Mouse (Mus musculus) spleen, embryonic (tissue): ENCODE results near the gene Mafk.

ENCODE experiments used
- CTCF ChIA-PET: fragments of 350-600 bp; sonication (Branson Sonifier 250); formaldehyde crosslinking; loops from one replicate; lab custom pipeline; 2022; lab: Charles Lee

Gene Mafk

DNA sequence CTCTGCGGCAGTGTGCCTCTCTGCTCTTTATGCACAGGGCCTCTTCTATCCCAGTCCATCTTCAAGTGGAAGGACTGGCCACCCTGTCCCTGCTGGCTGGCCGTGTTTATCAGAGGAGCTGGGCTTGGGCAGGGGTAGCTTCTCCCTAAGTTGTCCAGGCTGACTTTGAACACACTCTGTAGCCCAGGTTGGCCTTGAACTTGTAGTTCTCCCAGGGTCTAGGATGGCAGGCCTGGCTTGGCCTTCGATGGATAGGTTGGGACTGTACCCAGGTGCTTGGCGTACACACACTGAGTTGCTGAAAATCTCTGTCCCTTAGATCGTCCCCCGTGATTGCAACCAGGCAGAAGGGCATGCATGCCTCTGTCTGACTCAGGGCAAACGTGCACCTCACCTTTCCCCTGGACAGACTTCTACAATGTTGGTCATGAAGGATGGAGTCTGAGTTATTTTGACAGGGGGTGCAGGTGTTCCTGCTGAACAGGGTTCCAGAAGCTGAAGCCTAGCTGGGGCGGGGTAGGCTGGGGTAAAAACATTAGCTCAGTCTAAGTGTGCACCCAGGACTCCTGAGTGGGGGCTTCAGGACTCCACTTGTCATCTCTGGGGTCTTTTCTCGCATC lies 4.8 kb downstream of the Mafk start:
- CTCF ChIA-PET = interaction anchor here (0.5 kb wide), 1 partner anchor 246 kb away, joined by 3 read pairs; no protein-coding TSS in a partner anchor

DNA sequence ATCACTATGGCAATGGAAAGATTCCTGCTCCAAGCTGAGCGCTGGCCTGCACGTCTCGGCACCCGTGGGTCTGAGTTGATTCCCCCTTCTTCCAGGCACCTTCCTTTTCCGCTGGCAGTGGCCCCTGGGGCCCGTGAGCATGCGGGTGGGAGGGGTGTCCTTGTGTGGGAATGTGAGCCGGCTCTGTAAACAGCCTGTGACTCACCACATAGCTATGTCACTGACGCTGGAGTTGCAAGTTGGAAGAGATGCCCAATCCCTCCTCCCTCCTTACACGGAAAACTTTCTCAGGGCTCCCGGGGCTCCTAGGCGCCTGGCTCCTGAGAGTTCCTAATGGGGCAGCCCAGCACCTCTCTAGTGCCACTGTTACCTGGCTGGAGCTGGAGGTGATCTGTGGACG lies 5.6 kb downstream of the Mafk start:
- CTCF ChIA-PET = interaction anchor here (0.5 kb wide), 1 partner anchor 247 kb away, joined by 3 read pairs; no protein-coding TSS in a partner anchor

DNA sequence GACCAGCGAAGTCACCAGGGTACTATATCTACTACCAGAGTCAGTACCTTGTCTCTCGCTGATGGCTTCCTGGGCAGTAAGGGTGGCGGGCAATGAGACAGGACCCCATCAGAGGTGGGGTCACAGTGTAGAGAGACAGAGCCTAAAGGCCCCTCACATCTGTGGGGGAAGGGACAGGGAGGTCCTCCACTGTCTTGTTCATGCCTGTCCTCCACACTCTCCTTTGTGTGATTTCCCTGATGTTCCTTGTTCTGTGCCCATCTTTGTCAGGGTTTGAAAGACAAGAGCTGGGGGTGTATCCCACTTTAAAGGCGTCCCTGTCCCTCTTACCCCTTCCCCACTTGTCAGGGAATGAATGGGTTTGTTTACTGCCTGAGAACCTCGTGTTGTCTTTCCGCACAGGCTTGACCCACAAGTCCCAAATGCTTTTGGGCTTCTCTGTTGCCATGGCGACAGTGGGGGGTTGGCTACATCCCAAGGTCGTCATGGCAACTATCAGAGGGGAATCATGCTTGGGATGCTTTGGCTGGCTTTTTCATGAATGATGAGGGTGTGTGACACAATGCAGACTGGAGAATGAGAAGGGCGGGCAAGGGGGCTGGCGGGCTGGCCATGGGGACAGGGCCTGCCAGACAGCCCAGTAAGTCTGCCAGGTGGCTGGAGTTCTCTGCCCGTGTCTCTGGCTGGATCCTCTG lies 6.3 kb downstream of the Mafk start:
- CTCF ChIA-PET = no interaction called here

DNA sequence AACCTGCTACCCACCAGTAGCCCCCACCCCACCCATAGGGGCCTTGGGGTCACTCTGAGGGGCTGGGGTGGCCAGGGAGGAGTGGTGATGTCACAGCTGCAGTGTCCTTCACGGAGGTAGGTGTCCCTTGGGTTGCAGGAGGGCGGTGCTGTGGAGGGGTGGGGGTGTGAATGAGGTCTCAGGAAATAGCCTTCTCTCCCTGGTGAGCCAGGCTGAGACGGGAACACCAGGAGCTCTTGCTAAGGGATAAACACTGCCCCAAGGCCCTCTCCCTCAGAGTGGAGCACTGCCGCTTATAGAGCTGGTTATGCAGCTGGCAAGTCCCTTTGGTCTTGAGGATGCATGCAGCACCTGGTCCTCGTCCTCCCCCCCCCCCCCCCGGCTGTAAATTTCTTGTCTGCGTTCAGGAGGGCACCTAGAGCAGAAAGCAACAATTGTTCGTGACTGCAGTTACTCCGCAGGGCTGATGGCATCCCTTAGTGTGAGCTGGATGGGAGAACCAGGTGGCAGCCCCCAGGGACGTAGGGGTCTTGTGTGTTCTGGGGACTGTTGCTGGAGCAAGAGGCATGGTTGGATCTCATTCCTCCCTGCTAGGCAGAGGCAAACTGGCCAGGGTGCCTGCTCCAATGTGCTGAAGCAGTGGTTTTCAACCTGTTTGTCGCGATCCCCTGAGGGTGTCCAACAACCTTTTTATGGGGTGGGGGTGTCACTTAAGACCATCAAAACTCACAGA lies 7.0 kb downstream of the Mafk start:
- CTCF ChIA-PET = interaction anchor here (0.6 kb wide), 1 partner anchor 575 kb away, joined by 4 read pairs; no protein-coding TSS in a partner anchor

DNA sequence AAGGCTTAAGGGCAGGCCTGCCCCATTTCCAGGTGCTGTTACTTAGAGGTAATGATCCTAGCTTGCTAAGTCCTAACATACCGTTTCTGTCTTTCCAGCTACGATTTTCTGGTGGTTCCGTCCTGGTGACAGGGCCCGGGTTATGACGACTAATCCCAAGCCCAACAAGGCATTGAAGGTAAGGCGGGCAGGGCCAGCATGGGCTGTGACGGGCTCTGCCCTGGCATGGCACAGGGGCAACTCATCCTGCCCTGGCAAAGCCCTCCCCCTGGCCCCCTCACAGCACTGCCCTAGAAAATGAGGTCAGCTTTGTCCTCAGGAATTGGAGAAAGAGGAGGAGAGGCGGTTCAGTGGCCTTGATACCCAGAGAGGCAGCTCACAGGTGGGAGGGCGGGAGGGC lies 7.7 kb downstream of the Mafk start:
- CTCF ChIA-PET = interaction anchor here (0.6 kb wide), 2 partner anchors 99 to 574 kb away, joined by 4 to 5 read pairs; no protein-coding TSS in a partner anchor

DNA sequence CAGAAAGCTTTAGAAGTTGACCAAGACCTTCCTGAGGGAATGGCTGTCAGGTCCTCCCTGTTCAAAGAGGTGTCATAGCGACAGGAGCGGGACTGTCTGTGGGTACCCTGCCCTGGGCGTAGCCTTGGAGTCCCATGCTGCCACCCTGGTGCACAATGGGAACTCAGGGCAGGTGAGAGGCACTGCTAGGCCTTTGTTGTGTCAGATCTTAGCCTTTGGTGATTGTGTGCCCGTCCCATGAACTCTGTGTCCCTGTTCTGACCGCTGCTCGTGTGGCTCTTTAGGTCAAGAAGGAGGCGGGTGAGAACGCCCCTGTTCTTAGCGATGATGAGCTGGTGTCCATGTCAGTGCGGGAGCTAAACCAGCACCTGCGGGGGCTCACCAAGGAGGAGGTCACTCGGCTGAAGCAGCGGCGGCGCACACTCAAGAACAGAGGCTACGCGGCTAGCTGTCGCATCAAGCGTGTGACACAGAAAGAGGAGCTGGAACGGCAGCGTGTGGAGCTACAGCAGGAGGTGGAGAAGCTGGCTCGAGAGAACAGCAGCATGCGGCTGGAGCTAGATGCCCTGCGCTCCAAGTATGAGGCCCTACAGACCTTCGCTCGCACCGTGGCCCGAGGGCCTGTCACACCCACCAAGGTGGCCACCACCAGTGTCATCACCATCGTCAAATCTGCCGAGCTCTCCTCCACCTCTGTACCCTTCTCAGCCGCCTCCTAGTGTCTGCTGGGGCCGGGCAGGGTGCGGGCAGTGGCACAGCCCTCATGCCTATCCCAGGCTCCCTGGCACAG lies 8.7 kb downstream of the Mafk start:
- CTCF ChIA-PET = no interaction called here

DNA sequence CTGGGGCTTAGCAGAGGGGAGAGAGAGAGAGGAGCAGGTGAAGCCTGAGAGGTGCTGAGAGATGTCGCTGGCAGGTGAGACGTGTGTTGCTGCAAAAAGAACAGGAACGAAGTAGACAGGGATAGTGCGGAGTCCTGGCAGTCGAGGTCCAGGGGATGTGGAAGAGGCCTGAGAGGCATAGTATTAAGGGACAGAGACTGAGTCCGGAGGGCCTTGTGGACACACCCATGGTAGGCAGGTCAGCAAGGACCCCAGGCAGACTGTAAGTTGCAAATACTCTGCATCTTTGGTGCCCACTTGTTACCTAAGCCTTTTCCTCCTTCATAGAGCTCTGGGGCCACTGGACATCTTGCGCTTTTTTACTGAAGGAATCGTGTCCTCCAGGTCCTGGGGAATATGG lies 9.9 kb downstream of the Mafk start:
- CTCF ChIA-PET = no interaction called here

DNA sequence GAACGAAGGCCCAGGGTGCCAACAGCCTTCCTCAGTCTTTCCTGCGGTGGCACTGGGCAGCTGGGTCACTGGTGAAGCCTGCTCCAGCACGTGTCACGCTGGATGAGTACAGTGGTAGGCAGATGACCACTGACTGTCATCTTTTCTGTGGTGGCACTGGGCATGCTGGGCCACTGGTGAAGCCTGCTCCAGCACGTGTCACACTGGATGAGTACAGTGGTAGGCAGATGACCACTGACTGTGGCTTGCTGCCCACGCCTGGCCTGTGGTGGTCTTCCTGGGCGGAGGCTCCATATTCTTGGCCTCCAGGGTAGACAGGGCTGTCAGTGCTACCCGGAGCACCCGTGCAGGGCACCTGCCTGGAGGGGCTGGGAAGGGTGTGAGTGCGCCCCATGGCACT lies 10.6 kb downstream of the Mafk start:
- CTCF ChIA-PET = no interaction called here

DNA sequence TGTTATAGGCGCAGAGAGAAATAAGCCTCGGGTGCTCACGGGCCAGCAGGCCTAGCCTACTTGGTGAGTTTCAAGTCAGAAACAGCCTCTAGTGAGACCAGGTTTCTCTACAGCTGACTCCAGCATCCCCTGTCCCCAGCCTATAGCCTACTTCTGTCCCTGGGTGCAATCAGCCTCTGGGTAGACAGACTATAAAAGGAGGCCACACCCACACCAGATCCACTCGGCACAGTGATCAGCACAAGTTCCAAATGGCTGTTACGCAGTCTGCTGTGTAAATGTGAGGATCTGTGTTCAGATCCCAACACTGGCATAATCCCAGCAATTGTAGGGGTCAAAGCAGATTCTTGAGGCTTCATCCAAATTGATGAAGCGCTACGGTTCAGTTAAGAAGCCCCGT lies 11.9 kb downstream of the Mafk start:
- CTCF ChIA-PET = no interaction called here

DNA sequence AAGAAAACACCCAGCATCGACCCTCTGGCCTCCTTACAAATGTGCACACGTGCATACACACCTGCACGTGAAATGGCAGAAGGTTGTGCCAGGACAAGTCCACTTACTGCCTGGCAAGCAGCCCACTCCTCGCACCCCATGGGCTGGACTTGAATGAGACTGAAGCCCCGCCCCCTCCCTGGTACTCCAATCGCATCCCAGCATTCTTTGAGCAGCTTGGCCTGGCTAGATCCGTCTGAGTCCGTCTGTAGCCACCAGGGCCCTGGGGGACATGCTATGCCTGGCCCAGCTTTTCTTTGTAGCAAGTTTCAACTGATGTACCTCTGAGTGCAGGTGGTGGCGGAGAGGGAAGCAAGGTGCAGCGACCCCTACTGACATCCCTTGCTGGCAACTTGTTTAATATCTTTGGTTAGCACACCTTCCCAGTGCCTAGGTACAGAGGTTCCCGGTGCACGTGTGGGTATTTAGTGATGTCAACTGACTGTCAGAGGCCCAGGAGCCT lies 12.3 kb downstream of the Mafk start:
- CTCF ChIA-PET = no interaction called here

DNA sequence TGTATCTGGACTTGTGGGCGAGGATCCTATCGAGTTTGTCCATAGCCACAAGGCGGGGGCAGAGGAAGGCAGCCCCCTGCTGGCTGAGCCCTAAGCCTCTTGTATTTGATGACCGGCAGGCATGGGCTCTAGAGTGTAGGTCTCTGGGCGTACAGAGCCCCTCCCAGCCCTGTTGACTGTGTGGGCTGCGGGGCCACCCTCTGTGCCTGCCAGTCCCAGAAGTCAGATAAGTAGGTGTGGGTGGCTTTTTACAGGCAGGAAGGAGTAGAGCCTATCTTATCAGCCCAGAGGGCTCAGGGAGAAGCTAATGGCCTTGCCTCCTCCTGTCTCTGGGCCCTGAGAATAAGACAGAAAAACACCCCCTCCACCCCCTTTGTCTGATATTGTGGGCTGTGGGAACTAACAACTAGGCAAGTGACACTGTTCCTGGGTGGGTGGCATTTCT lies 12.8 kb downstream of the Mafk start:
- CTCF ChIA-PET = no interaction called here

DNA sequence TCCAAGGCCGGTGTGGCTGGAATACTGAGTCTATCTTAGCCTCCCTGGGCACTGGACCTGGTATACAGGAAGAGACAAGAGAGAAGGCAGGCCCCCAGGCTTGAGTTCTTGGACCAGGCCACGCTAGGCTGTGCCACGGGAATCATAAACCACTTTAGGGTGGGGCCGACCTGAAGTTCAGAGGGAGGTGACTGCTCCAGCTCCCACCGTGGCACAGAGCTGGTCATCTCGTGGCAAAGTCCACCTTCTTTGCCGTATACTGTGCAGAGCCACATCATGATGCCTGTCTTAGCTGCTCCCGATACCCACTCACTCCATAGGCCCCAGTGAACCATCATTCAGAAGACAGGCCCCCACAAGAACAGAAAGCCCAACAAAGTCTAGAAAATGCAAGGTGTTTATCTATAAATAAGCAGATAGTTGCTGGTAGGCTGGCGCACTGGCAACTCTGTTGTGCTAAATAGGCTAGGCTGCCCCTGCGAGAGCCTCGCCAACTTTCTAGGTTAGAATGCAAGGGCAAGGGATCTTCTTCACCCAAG lies 13.3 kb downstream of the Mafk start:
- CTCF ChIA-PET = no interaction called here

DNA sequence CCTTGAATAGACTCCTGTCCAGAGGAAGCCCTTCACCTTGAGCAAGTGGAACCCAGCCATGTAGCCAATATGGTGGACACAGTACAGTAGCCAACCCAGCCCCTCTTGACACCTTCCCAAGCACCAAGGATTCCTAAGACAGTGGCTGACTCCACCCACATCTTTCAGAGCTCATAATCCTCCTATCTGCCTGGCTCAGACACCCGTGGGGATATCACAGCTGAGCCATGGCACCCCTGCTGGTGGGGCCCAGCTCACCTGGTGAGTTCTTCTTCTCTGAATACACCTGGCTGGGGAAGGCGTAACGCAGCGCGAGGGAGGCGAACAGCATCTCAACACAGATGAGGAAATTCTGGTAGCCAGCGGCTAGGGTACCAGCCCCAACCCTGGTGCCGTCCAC lies 14.6 kb downstream of the Mafk start:
- CTCF ChIA-PET = no interaction called here

DNA sequence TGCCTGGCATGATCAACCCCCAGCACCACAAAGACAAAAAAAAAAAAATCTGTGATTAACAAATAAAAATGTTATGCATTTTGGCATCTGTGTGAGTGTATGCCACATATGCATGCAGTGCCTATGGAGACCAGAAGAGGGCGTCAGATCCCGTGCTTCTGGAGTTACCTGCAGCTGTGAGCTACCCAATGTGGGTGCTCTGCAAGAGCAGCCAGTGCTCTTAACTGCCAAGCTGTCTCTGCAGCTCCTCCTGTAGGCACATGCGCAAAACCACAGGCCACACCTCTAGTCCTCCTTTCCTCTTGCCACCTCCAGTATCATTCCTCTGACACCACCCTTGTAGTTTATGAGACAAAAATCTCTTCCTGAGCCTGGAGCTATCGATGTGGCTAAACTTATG lies 18.1 kb downstream of the Mafk start:
- CTCF ChIA-PET = no interaction called here

DNA sequence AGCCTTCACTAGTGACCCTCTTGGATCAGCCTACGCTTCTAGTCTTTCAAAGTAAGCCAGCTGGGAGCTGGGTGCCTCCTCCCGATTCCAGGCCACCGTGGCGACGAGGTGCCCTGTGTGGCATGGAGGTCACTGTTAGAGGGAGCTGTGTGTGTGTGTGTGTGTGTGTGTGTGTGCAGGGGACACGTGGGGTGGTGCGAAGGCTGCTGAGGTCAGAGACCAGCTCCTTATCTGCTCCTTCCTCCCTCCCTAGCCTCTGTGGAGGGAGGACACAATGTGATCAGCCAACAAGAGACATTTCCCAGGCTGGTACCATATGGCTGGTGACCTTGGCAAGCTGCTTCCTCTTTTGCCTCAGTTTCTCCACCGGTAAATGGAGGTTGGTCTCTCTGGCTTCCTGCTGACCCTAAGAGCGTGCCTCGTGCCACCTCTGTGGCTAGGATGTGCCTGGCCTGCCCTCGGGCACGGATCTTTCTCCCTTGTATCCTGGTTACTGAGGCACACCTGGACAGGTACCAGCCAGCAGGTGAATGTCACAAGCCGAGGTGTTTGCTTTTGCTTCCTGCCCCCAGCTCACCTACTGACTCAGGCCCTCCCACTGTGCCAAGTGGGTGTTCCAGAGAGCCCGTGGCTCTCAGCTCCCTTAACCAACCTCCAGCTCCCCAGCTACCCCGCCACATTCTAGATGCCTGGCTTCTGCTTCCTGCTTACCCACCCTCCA lies 20.5 kb downstream of the Mafk start:
- CTCF ChIA-PET = interaction anchor here (0.6 kb wide), 1 partner anchor 9 kb away, joined by 6 read pairs; no protein-coding TSS in a partner anchor

DNA sequence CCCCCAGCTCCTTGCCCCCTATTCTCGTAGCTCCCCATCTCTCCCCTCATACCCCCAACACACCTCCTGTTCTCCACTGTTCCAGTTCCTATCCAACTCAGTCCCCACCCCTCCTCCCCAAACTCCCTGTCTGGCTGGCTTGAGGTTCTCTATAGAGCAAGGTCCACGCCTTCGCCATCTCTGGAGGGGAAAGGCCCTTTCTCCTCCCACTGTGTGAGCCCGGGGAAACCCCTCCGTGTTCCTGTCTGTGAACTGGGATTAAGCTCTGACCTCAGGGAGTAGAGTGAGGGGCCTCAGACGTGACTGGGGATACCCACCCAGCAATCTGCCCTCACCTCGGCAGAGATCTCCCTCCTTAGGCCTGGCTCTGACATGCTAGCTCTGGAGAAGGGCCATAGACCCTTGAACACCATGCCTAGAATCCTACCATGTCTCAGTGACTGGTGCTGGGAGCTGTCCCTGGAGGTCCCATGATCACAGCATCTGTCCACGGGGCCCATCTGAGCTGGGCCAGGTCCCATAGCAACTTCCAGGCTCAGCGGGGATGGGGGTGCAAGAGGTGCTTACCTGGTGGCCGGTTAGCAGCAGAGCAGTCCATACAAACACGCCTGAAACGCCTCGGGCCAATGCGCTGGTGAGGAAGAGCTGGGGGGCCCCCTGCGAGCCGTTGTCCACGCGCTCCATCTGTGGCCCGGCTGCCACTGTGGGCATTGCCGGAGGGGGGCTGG lies 21.2 kb downstream of the Mafk start:
- CTCF ChIA-PET = interaction anchor here (0.6 kb wide), 1 partner anchor 8 kb away, joined by 6 read pairs; no protein-coding TSS in a partner anchor

DNA sequence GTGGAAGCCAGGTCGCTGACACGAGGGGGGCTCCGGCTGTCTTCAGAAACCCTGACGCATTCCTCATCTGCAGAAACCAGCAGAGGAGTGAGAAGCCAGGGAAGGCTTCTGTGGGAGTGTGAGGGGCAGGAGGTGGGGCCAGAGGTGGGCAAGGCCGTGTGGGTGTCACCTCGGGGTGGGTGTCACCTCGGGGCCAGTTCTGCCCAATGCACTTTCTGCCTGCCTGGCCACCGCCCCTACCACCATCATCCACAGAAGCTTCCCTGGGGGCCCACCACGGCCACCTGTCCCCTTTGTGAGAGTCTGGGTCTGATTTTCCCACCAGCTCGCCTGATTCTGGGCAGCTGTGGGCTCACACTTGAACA lies 21.8 kb downstream of the Mafk start:
- CTCF ChIA-PET = no interaction called here

DNA sequence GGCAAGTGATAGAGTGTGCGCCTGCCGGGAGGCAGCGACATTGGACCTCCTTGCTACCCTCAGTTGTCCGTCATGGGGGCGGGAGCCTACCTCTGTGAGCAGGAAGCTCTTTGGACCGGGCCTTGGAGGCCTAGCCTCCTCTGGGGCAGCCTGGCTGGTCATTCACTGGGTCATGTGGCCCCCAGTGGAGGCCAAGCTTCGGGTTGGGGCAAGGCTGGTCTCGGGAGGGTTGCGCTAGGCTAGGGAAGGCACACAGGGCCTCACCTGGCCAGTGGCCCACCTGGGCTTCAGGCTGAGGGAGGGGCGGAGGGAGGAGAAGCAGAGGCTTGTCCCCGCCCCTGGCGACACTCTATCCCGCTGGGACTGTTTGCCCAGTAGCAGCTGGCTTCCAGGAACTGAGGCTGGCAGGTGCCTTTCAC lies 22.7 kb downstream of the Mafk start:
- CTCF ChIA-PET = no interaction called here

DNA sequence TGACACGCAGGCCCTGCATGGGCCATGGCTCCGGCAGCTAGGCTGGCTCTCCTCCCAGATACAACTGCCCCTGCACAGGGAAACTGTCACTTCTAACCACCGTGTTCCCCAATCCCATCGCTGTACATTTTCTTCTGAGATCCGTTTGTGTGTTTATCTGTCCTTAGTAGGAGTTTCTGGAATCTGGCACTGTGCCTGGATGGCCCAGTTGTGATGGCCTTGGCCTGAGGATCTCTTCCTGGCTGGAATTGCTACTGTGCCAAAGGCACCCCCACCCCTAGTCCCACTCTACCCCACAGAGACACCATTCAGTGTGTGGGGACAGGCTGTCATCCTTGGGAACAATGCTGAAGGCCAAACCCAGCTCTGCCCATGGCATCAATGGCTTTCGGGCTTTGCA lies 24.7 kb downstream of the Mafk start:
- CTCF ChIA-PET = no interaction called here

DNA sequence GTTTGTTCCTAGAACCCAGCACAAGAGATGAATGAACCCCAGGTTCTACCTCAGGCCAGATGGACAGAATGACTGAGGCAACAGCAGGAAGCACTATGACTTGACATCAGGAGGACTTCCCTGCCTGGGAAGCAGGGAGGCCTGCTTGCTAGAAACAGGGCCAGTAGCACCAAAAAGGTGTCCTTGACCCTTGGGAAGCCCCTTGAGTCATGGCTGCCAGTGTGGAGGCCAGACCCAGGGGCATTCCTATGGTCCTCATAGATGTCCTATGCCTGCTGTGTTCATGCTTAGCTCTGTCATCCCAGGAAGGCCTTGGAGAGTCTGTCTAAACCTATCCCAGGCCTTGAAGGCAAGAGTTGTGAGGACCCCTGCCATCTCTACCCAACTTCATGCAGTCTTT lies 25.1 kb downstream of the Mafk start:
- CTCF ChIA-PET = no interaction called here
